Mouse (Mus musculus) liver, embryonic 15.5 days (tissue): ENCODE results near the gene Vps41. TPM values are rescaled to one million over a fixed set of nuclear protein-coding genes. Genes with fewer than 3 reads are reported as not detected.

Source experiments
- ATAC-seq: fragments of 200-750 bp; cut with Nextera tagmentation; 2 replicates; pipeline ENCODE4 v1.8.0; 2017; ENCODE audit warnings: moderate number of reproducible peaks, mild to moderate bottlenecking, moderate library complexity; ENCODE audit not compliant: insufficient read depth
- H3K27ac ChIP-seq: fragments of 300-500 bp; sonication (generic); replicated peaks from 2 replicates; pipeline ENCODE4 v1.5.1; 2015; ENCODE audit warnings: mild to moderate bottlenecking, inconsistent platforms
- H3K27me3 ChIP-seq: fragments of 300-500 bp; sonication (generic); 2 replicates; pipeline ENCODE4 v1.6.1; 2015; ENCODE audit warnings: mild to moderate bottlenecking, inconsistent platforms
- H3K36me3 ChIP-seq: fragments of 300-500 bp; sonication (generic); replicated peaks from 2 replicates; pipeline ENCODE4 v1.6.1; 2015; ENCODE audit warnings: moderate library complexity, mild to moderate bottlenecking, inconsistent platforms
- H3K4me1 ChIP-seq: fragments of 300-500 bp; sonication (generic); replicated peaks from 2 replicates; pipeline ENCODE4 v1.6.1; 2015; ENCODE audit warnings: inconsistent platforms
- H3K4me2 ChIP-seq: fragments of 300-500 bp; sonication (generic); 2 replicates; pipeline ENCODE4 v1.6.1; 2015; ENCODE audit warnings: moderate library complexity, mild to moderate bottlenecking, inconsistent platforms
- H3K4me3 ChIP-seq: fragments of 300-500 bp; sonication (generic); replicated peaks from 2 replicates; pipeline ENCODE4 v1.5.1; 2015; ENCODE audit warnings: mild to moderate bottlenecking, inconsistent platforms
- H3K9ac ChIP-seq: fragments of 300-500 bp; sonication (generic); 2 replicates; pipeline ENCODE4 v1.6.1; 2015; ENCODE audit warnings: moderate library complexity, mild to moderate bottlenecking, inconsistent platforms
- H3K9me3 ChIP-seq: fragments of 300-500 bp; sonication (generic); replicated peaks from 2 replicates; pipeline ENCODE4 v1.6.1; 2016; ENCODE audit warnings: inconsistent platforms
- WGBS: fragments of 180-500 bp; shearing (Covaris S2); methylation state at CpG from one replicate; pipeline ENCODE4 v1.1.7; 2015; ENCODE audit warnings: mixed read lengths; ENCODE audit not compliant: insufficient replicate concordance; 5-methylcytosine and 5-hydroxymethylcytosine counted together
- polyA plus RNA-seq: library from polyadenylated mRNA; unstranded; fragments of >200 nt; fragmentation: Nextera tagmentation; extraction: Ambion mirVana; gene quantifications from 2 replicates; pipeline ENCODE4 v1.2.1, GENCODE M21; 2015

Vps41 gene
- polyA plus RNA-seq, 1 experiment from 2014 or later: 18.6 TPM

- H3K9me3 ChIP-seq: no peaks in the 10 kb centered on the region
- H3K9ac ChIP-seq: no peak overlapping the region
- H3K27me3 ChIP-seq: no peaks in the 10 kb centered on the region
- H3K36me3 ChIP-seq: no peaks in the 10 kb centered on the region
- H3K4me1 ChIP-seq: no peaks in the 10 kb centered on the region
- WGBS: 73% methylated on average over 1 of the region's 1 CpGs
- no peak overlapping the region for H3K4me2 ChIP-seq
- ATAC-seq: no peak
- H3K4me3 ChIP-seq: no peak overlapping the region
- no peak overlapping the region for H3K27ac ChIP-seq
These were observed 44.4 kb downstream of the Vps41 start for GRCm38 (mm10) chr13:18761452-18761851.

- no peak overlapping the region for H3K27ac ChIP-seq
- no peaks in the 10 kb centered on the region for H3K9me3 ChIP-seq
- no peaks in the 10 kb centered on the region for H3K36me3 ChIP-seq
- H3K9ac ChIP-seq: no peak overlapping the region
- H3K4me3 ChIP-seq: no peak overlapping the region
- no peaks in the 10 kb centered on the region for H3K27me3 ChIP-seq
- no peaks in the 10 kb centered on the region for H3K4me1 ChIP-seq
- 21% methylated on average over 2 of the region's 2 CpGs for WGBS
- ATAC-seq: no peak
- no peak overlapping the region for H3K4me2 ChIP-seq
These were observed 50.8 kb downstream of the Vps41 start for GRCm38 (mm10) chr13:18767893-18768292.

- H3K4me3 ChIP-seq: no peak overlapping the region
- H3K36me3 ChIP-seq: no peaks in the 10 kb centered on the region
- no peaks in the 10 kb centered on the region for H3K4me1 ChIP-seq
- 53% methylated on average over 3 of the region's 3 CpGs for WGBS
- H3K4me2 ChIP-seq: no peak overlapping the region
- no peaks in the 10 kb centered on the region for H3K9me3 ChIP-seq
- H3K27me3 ChIP-seq: no peaks in the 10 kb centered on the region
- no peak overlapping the region for H3K27ac ChIP-seq
- ATAC-seq: no peak
- no peak overlapping the region for H3K9ac ChIP-seq
These were observed 51.4 kb downstream of the Vps41 start for GRCm38 (mm10) chr13:18768495-18768894.

- H3K27me3 ChIP-seq: no peaks in the 10 kb centered on the region
- no peak overlapping the region for H3K4me3 ChIP-seq
- WGBS: 80% methylated on average over 8 of the region's 8 CpGs
- H3K9me3 ChIP-seq: no peaks in the 10 kb centered on the region
- no peak for ATAC-seq
- H3K36me3 ChIP-seq: no peaks in the 10 kb centered on the region
- no peak overlapping the region for H3K27ac ChIP-seq
- H3K4me2 ChIP-seq: no peak overlapping the region
- H3K4me1 ChIP-seq: no peaks in the 10 kb centered on the region
- no peak overlapping the region for H3K9ac ChIP-seq
These were observed 56.5 kb downstream of the Vps41 start for GRCm38 (mm10) chr13:18773437-18774198.

- 54% methylated on average over 2 of the region's 2 CpGs for WGBS
- H3K4me3 ChIP-seq: no peak overlapping the region
- no peak overlapping the region for H3K4me2 ChIP-seq
- H3K9ac ChIP-seq: no peak overlapping the region
- H3K36me3 ChIP-seq: no peaks in the 10 kb centered on the region
- ATAC-seq: no peak
- H3K27me3 ChIP-seq: no peaks in the 10 kb centered on the region
- H3K9me3 ChIP-seq: no peaks in the 10 kb centered on the region
- H3K27ac ChIP-seq: no peak overlapping the region
- H3K4me1 ChIP-seq: no peaks in the 10 kb centered on the region
These were observed 64.2 kb downstream of the Vps41 start for GRCm38 (mm10) chr13:18781250-18781649.

GRCm38 (mm10) chr13:18785702-18786101 is 68.6 kb downstream of the Vps41 start:
- WGBS: 47% methylated on average over 1 of the region's 1 CpGs
- Histone ChIP-seq H3K36me3 (no peaks in the 10 kb centered on the region), H3K4me1 (0 out of 2 replicates have a peak, but pooled peaks cover 3% of the 10 kb centered on the region), H3K9me3 (no peaks in the 10 kb centered on the region), H3K27me3 (no peaks in the 10 kb centered on the region), H3K27ac (no peak overlapping the region), H3K9ac (no peak overlapping the region), H3K4me2 (no peak overlapping the region), H3K4me3 (no peak overlapping the region)
- ATAC-seq: no peak

GRCm38 (mm10) chr13:18788040-18788439 is 71.0 kb downstream of the Vps41 start:
- Histone ChIP-seq H3K36me3 (no peaks in the 10 kb centered on the region), H3K27me3 (no peaks in the 10 kb centered on the region), H3K9me3 (no peaks in the 10 kb centered on the region), H3K4me1 (0 out of 2 replicates have a peak, but pooled peaks cover 3% of the 10 kb centered on the region), H3K4me3 (no peak overlapping the region), H3K9ac (no peak overlapping the region), H3K27ac (no peak overlapping the region), H3K4me2 (no peak overlapping the region)
- no peak for ATAC-seq
- WGBS: 69% methylated on average over 4 of the region's 4 CpGs

- 0 out of 2 replicates have a peak, but pooled peaks cover 3% of the 10 kb centered on the region for H3K4me1 ChIP-seq
- H3K4me2 ChIP-seq: no peak overlapping the region
- no peak for ATAC-seq
- no peaks in the 10 kb centered on the region for H3K27me3 ChIP-seq
- no peak overlapping the region for H3K9ac ChIP-seq
- WGBS: 49% methylated on average over 2 of the region's 2 CpGs
- H3K9me3 ChIP-seq: no peaks in the 10 kb centered on the region
- no peak overlapping the region for H3K4me3 ChIP-seq
- no peaks in the 10 kb centered on the region for H3K36me3 ChIP-seq
- H3K27ac ChIP-seq: no peak overlapping the region
These were observed 71.6 kb downstream of the Vps41 start for GRCm38 (mm10) chr13:18788689-18789088.

GRCm38 (mm10) chr13:18789662-18790061 is 72.6 kb downstream of the Vps41 start:
- Histone ChIP-seq H3K9me3 (no peaks in the 10 kb centered on the region), H3K4me2 (no peak overlapping the region), H3K27ac (no peak overlapping the region), H3K27me3 (no peaks in the 10 kb centered on the region), H3K4me1 (0 out of 2 replicates have a peak, but pooled peaks cover 3% of the 10 kb centered on the region), H3K4me3 (no peak overlapping the region), H3K9ac (no peak overlapping the region), H3K36me3 (no peaks in the 10 kb centered on the region)
- no peak for ATAC-seq
- WGBS: 75% methylated on average over 4 of the region's 4 CpGs

GRCm38 (mm10) chr13:18790086-18790485 is 73.0 kb downstream of the Vps41 start:
- no peaks in the 10 kb centered on the region for H3K9me3 ChIP-seq
- H3K4me1 ChIP-seq: 0 out of 2 replicates have a peak, but pooled peaks cover 3% of the 10 kb centered on the region
- H3K4me3 ChIP-seq: no peak overlapping the region
- ATAC-seq: no peak
- H3K9ac ChIP-seq: no peak overlapping the region
- no peak overlapping the region for H3K4me2 ChIP-seq
- 71% methylated on average over 6 of the region's 6 CpGs for WGBS
- no peak overlapping the region for H3K27ac ChIP-seq
- no peaks in the 10 kb centered on the region for H3K36me3 ChIP-seq
- no peaks in the 10 kb centered on the region for H3K27me3 ChIP-seq

GRCm38 (mm10) chr13:18791314-18791713 is 74.2 kb downstream of the Vps41 start:
- H3K27me3 ChIP-seq: no peaks in the 10 kb centered on the region
- H3K4me2 ChIP-seq: no peak overlapping the region
- H3K36me3 ChIP-seq: no peaks in the 10 kb centered on the region
- no peak for ATAC-seq
- H3K4me3 ChIP-seq: no peak overlapping the region
- H3K4me1 ChIP-seq: 0 out of 2 replicates have a peak, but pooled peaks cover 3% of the 10 kb centered on the region
- 69% methylated on average over 4 of the region's 4 CpGs for WGBS
- H3K27ac ChIP-seq: no peak overlapping the region
- no peaks in the 10 kb centered on the region for H3K9me3 ChIP-seq
- H3K9ac ChIP-seq: no peak overlapping the region

GRCm38 (mm10) chr13:18791724-18792123 is 74.6 kb downstream of the Vps41 start:
- Histone ChIP-seq H3K27me3 (no peaks in the 10 kb centered on the region), H3K4me3 (no peak overlapping the region), H3K4me2 (no peak overlapping the region), H3K9ac (no peak overlapping the region), H3K27ac (no peak overlapping the region), H3K36me3 (no peaks in the 10 kb centered on the region), H3K4me1 (0 out of 2 replicates have a peak, but pooled peaks cover 3% of the 10 kb centered on the region), H3K9me3 (no peaks in the 10 kb centered on the region)
- WGBS: 58% methylated on average over 2 of the region's 2 CpGs
- no peak for ATAC-seq
